Mouse (Mus musculus) left cerebral cortex, postnatal 25 days (tissue): ENCODE measurements at regions not wholly inside any gene's neighbourhood (a gene's known extent, or its start where the extent isn't known, plus 50 kb on each side); places are given as distances from the start of the nearest gene placed in this dataset.

ENCODE experiments used
- DNase-seq, 2 experiments: peaks; one replicate each; pipeline ENCODE4 v3.0.0; 2022; ENCODE audit warnings: low spot score in 2 of 2, mixed read lengths in 1 of 2
- intact Hi-C: fragments of 180-260 bp; cut with DNase I; formaldehyde crosslinking; loops from one replicate; pipeline ENCODE4 v1.15.1; 2025

DNA sequence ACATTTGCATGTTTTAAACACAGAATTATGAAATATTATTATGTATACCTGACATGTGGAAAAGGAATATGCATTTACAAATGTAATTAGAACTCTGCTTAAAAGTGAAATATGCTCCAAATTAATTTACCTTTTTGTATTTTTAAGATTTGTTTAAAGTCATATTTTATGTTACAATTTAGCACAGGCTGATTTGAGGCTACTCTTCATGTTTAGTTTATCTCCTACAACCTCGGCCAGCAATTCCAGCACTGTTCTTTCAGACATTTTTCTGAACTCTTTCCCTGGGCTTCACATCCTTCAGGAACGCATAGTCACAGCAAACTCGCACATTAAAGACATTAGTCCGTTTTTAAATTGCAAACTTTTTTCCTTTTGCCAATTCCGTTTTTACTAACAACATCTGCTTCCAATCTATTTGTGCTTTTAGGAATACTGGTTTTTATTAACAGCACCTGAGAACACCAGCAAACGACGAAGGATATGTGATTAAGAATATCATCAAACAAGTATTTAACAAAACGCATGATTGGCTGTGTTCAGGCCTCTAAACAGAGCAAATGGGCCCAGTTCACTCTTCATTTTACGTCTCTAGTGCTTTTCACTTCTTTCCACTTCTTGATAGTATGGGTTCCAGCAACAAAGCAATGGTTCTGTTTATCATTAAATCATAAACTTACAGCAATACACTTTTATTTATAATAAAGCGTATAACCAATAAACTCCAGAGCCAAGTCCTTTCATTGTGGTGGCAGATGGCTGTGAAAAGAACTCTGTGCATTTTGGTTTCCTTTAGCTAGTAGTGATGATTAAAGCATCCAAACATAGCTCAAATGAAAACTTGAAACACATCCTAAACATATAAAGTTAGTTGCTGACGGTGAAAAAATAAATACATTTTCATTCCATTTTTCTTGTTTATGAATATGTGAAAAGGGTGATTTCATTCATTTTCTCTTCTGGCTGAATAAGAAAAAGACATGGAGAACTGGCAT, 251.3 kb upstream of the Nfe2l3 start:
- peak; percentile 18 to 40 for DNase-seq
- intact Hi-C loops = loop anchor here (5.0 kb wide), 3 partner anchors 821 to 1041 kb away; partner anchors contain the start of gene Hoxa7

DNA sequence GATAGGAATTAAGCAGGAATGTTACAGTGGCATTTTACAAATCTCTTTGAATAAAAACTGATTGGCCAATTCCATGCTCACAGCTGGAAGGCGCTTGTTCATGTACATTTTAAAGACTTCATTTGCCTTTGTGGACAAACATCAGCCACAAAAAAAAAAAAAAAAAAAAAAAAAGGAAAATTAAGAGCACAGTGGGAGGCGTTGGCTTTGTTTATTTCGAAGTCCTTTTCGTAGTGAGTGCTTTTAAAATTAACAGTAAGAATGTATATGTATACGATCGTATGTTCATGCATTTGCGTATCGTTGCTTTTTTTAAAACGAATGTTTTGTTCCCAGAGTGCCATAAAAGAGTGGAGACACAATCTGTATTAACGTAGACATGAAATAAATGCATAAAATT, 250.6 kb upstream of the Nfe2l3 start:
- intact Hi-C loops = loop anchor here (5.0 kb wide), 3 partner anchors 820 to 1040 kb away; partner anchors contain the start of gene Hoxa7
- no peak for DNase-seq

DNA sequence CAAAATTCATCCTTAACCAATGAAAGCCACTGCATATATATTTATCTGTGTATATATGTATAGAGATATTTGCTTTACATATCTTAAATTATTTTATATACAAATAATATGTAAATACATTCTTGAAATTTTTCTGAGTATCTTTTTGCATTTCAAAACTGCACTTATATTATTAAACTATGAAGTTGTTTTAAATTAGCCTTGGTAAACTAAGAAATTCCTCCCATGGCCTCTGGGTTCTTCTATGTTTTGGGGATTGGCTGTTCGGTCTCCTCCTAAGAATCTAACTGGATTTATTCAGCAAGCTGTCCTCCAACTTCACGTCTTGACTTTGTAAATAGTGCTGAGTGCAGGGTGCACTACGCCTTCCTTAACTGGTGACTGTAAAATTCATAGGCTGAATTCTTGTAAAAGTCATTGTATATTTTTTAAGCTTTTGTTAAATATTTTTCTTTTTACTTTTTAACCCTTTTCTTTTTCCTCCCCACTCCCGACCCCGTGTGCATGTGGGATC, 249.6 kb upstream of the Nfe2l3 start:
- no peak for DNase-seq
- intact Hi-C loops = loop anchor here (5.0 kb wide), 3 partner anchors 819 to 1039 kb away; partner anchors contain the start of gene Hoxa7

- no peak for DNase-seq
- intact Hi-C loops = loop anchor here (5.0 kb wide), 3 partner anchors 819 to 1039 kb away; partner anchors contain the start of gene Hoxa7
Observed at GRCm38 (mm10) chr6:51183576-51184420, 248.7 kb upstream of the Nfe2l3 start.

DNA sequence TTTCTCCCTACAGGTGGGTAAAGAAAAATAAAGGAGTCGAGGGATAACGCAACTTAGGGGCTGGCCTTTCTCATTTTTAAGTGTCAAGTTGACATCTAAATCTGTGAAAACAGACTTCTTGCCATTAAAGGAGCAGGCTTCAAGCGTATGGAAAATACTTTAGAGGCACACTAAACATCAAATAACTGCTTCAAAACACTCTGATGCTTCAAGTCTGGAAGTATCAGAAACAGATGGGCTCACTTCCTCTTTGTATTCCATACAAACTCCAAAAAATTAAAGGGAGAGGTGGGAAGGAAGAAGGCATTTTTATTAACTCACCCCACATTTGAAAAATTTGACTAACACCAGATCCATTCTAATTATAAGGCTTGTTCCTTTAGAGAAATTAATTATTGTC, 248.0 kb upstream of the Nfe2l3 start:
- DNase-seq = no peak
- intact Hi-C loops = loop anchor here (5.0 kb wide), 3 partner anchors 818 to 1038 kb away; partner anchors contain the start of gene Hoxa7

DNA sequence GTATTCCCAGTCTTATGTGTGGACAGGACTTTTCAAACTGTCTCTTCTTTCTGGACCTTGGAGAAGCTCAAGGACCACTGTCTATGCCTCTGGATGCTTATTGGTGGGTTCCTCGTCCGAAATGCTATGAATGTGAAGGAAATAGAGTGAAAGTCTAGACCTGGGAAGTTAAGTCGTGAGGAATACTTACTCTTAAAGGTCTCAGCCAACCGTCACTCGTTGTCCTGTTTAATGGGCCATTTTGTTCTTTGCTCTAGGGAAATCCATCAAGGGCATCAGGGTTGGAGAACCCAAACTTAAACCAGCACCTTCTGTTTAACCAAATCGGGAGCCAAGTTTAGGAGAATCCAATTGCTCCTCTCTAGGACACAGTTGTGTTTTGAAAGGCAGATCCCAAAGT, 247.3 kb upstream of the Nfe2l3 start:
- no peak for DNase-seq
- intact Hi-C loops = no loop called here

GRCm38 (mm10) chr6:51189173-51189572, 243.3 kb upstream of the Nfe2l3 start:
- no peak for DNase-seq
- intact Hi-C loops = no loop called here

DNA sequence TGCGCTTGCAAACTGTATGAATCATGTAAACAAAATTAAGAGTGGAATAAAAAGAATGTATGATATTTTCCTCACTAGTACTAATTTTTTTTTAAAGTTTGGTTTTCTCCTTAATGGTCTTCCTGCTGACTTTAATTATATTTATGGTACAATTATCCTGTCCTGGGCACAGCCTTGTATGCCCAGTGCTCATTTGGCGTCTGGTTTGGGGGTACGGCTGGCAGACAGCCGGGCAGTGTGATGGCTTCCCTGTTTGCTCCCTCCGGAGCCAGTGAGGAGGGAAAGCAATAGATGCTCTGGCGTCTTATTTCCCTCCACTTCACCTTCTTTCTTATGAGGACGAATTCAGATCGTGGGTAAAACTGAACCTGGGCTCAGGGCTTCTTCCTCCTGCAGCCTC, 239.6 kb upstream of the Nfe2l3 start:
- DNase-seq = no peak
- intact Hi-C loops = no loop called here

DNA sequence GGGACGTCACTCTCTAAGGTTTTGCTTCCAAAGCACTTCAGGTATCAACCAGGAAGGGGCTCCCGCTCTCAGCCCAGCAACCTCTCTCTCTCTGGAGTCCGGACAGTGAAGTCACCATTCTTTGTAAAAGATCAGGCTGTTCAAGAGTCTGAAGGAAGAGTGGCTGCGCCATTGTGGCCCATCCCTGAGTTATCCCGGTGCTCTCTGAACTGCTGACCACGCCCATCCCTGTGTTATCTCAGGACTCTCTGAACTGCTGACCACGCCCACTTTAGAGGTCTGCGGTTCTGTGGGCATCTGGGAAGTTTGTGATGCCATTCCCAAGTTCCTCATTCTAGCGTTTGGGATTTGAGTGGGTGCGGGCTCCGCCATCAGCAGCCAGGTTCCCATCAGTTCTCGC, 239.1 kb upstream of the Nfe2l3 start:
- intact Hi-C loops = no loop called here
- DNase-seq = no peak

- no peak for DNase-seq
- intact Hi-C loops = no loop called here
Observed at GRCm38 (mm10) chr6:51196391-51196790, 236.1 kb upstream of the Nfe2l3 start.

DNA sequence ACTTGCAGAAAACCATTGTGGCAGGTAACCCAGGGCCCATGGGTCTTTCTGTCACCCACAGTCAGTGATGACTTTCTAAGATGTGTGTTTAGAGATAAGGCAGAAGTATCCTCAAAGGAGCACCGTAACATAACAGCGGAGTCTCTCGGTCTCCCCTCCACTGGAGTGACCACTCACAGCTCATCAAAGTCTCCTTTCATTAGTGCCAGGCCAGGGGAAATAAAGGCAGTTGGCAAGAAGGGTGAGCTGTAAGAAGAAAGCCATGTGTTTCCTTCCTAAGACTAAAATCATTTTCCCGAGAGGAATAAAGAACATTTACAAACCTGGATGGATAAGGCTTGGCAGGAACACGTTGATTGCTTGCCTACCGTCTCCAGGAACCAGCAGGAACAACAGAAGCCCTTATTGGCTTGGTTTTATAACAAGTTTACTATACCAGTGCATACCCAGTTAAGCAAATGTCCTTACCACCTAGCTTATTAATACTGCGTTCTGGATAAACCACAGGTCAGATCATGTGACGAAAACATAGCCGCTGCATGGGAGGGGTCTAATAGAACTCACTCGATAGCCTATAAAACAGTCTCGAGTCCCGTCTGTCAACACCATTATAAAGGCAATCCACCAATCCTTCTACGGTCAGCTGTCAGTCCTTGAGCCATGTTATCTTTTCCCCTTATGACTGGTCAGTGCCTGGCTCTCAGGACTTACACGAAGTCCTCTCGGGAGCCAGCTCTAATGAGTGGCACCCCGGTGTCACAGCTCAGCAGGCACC, 235.3 kb upstream of the Nfe2l3 start:
- intact Hi-C loops = no loop called here

DNA sequence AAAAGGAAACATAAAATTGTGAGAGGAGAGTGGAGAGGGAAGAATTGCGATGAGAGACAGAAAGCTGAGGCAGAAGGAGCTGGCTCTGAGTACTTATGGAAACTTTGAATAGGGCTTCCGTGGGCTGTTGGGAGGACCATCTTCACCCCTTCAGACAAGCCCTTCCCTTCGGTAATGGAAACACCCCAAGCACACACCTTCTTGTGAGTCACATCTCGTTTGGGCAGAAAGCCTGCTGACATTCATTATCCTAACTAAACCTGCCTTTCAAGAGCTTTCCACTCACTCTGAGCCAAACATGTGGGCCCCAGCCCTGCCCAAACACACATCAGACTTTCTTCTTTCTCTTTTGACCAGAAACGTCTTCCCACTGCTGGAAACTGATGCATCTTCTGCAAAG, 232.3 kb upstream of the Nfe2l3 start:
- no peak for DNase-seq
- intact Hi-C loops = no loop called here

More for the DNA sequence above, 235.3 kb upstream of the Nfe2l3 start:
- no peak for DNase-seq

DNA sequence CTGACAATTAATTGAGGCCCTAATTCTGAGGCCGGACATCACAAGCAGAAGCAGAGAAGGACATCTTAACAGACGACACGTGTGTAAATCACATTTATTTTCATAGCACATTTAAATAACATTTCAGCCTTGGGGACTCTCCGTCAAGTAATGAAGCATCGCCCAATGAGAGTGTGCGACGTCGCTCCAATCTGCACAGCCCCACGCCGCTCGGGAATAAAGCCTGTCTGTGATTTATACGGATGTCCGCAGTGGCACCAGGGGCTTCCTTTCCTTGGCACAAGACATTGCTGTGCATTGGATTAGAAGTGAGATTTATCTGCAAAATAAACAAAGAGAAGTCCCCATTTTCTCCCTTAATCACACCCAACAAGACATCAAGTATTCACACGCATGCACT, 231.6 kb upstream of the Nfe2l3 start:
- no peak for DNase-seq
- intact Hi-C loops = no loop called here

DNA sequence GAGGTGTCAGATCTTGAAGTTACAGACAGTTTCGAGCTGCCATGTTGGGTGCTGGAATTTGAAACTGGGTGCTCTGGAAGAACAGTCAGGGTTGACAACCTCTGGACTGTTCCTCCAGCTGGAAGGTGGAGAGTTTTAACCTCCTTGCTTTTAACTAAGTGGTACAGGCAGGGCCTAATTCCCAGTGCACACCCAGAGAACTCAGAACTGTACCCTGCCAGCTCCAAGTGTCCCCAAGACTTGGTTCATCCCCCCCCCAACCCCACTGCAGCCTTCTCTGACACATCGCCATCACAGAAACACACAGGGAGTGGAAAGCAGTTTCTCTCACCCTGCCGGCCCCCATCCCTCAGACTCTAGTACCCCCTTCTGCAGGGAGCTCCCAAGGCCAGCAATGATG, 228.2 kb upstream of the Nfe2l3 start:
- no peak for DNase-seq
- intact Hi-C loops = no loop called here

- DNase-seq = no peak
- intact Hi-C loops = no loop called here
Observed at GRCm38 (mm10) chr6:51205411-51205810, 227.1 kb upstream of the Nfe2l3 start.

DNA sequence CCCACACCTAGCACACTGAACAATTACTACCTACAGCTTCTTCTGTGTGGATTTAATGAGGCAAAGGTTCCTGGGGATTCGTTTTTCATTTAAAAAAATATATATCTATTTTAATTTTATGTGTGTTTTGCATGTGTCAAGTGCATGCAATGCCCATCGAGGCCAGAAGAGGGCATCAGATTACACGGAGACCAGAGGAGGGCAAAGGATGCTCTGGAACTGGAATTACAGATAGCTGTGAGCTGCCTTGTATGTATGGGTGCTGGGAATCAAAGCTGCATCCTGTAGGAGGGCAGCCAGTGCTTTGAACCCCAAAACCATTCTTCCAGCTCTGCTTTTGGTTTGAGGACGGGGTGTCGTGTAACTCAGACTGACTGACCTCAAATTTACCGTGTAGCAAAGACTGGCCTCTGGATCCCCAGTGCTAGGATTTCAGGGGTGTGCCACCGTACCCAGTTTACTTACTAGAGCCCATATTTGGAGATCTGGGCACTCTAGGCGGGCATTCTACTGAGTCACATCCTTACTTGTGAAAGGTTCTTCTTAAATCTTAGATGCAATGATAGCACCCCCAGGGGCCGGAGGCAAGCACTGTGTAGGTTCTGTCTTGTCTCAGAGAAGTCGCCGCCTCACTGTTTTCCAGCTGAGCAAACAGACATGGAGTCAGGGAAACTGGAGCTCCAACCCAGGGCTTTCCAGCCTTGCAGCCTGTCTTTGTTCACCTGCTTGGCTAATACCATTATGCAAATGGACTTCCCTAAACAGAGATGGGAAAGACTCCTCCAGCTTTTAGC, 225.6 kb upstream of the Nfe2l3 start:
- DNase-seq = peak; percentile 42 to 54
- intact Hi-C loops = loop anchor here (2.0 kb wide), 1 partner anchor 156 kb away; no protein-coding TSS in a partner anchor

- intact Hi-C loops = loop anchor here (2.0 kb wide), 3 partner anchors 155 to 1013 kb away; partner anchors contain the start of gene Hoxa7
- DNase-seq = no peak
Observed at GRCm38 (mm10) chr6:51207587-51208361, 224.7 kb upstream of the Nfe2l3 start.
